Mouse (Mus musculus) cerebellum, adult 11-12 months (tissue): ENCODE measurements around the gene Alcam.

Source experiments
- DNase-seq: peaks from one replicate; pipeline ENCODE4 v3.0.0; 2022

The Alcam gene

GRCm38 (mm10) chr16:52453971-52454514, at the start of gene Alcam:
Gene Alcam, minus strand, starts transcription at chr16:52454074.
- peak; percentile 21 for DNase-seq

DNA sequence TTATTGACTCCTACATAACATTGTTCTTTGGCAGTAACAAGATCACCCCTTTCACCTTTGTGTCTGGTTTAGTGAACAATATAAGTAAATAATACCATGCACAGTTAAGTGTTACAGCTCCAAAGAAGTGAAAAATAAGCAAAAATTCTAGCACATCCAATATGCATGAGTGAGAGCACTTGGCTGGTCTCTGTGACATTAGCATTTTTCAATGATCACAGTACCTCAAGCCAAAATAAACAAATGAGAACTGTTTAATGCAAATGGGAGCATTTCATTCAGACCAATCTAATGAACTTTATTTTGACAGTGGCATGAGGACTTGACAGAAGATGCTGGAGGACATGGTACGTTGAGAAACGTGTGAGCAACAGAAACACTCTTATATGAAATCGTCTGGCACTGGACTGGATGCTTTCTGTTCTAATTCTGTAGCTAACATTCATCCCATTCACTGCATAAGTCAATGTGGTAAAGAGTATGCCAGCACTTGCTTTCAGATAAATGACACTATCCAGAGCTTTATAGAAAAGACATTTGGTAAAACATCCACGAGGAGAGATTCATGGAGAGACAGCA, 45.0 kb upstream of the Alcam start:
- no peak for DNase-seq

GRCm38 (mm10) chr16:52490542-52490941, 36.7 kb upstream of the Alcam start:
- no peak for DNase-seq

- DNase-seq, result no peak
Observed at GRCm38 (mm10) chr16:52474235-52474634, 20.4 kb upstream of the Alcam start.

DNA sequence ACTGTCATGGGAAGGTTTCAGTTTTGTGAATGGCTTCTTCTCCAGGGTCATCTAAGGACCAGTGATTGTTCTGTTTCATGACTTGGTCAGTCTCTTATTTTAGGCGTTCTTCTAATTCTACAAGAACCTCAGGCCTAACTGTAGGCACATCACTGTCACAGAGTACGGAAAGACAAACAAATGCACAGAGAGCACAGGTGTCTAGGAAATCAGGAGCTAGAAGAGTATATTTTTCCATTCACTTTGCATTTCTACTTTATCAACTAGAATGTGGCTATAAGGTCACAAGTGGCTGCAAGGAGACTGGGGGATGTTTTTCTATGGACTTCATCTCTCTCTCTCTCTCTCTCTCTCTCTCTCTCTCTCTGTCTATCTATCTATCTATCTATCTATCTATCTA, 19.2 kb upstream of the Alcam start:
- DNase-seq, result no peak

DNA sequence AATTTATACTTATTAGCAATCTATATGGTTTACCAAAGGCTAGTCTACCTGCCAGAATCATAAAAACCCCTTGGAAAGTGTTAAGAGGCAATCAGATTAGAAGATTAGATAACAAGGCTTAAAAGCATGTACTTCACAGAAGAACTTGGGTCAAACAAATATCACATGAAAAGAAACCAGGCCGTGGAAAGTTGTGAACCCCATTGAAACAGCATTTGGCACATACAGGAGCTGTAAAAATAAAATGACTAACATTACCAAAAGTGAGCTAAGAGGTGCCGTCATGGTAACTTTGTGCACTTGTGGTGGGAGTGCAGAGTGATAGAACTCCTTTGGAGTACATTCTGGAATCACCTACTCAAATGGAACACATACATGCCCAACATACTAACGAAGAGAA, 18.8 kb upstream of the Alcam start:
- DNase-seq, result no peak

DNA sequence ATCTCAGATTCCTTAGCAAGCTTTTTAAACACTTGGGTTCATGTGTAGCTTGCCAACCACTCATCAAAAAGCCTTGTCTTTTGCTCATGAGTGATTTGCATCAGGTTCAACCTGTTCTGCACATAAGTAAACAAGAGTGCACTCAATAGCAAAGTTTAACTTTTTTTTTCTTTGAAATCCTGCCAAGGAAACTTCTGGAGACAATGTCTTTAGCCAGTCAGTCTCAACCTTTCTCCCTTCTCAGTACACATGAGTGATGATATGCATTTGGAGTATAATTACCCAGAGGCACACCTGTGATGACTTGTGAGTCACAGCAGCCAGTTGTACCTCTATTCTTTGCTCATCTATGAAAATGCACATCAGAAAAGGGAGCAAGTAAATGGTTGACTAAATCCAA, 18.2 kb upstream of the Alcam start:
- DNase-seq, result no peak

DNA sequence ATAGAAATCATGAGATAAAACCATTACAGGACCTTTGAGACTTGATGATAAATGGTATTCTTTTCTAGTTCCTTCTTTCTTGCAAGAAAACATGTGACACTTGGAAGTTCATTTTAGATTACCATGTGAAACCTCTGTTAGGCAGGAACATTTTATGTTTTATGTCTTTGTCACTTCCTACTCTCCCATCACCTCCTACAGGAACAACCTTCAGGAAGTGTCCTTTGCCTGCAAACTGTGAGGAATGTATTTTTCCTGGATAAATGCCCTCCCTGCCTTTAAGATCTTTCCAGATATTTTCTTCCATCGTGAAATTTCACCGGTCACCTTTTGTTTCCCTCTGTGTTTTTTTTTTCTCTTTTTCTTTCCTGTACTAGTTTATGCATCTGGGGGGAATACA, 17.0 kb upstream of the Alcam start:
- DNase-seq, result no peak

- DNase-seq, result no peak
Observed at GRCm38 (mm10) chr16:52470226-52470625, 16.4 kb upstream of the Alcam start.

DNA sequence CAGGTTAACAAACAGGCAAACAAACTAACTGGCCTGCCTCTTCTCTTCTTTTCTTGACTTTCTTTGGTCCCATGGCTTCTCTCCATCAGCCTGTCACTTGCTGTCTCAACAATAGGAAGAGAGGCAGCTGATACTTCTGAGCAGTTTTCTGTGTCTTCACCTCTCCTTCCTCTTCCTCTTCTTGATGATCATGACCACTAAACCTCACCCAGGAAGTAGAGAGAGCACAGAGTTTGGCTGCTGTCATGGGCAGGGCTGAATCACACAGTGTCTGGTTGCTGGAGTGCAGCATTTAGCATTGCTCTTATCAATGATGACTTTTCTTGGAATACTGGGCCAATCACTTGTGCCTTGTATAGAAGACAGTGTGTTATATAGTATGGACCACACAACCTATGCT, 14.6 kb upstream of the Alcam start:
- DNase-seq, result no peak

DNA sequence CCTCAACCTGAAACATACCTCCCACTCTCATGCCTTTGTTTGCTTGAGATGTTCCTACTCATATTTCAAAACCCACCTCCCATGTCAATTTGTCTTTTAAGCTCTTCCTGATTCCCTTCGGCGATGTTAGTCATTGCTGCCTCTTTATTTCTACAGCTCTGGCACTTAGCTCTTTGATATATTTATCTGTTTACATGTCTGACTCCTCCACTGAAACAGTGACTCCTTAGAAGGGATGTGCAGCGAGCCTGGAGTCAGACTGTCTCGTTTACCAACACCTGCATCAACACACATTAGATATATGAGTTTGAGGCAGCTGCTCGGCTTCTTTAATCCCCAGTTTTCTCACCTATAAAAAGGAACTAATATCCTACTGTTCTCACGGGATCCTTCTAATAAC, 12.9 kb upstream of the Alcam start:
- no peak for DNase-seq

DNA sequence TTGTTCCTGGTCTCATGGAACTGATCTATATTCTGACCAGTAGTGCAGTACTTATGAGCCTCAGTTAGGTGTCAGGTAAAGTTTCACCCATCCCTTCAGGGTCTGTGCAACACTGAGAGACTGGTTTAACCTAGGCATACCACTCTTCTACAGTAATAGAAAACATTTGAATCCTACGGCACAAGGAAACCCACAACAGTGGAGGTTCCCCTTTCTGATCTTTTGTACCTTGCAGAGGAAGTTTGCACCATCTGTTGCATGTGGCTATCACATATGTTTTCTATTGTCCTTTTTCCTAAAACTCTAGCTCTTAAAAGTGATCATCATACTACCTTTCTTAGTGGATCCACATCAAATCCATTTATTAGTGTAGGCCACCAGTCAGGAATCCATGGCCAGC, 10.7 kb upstream of the Alcam start:
- DNase-seq, result no peak

DNA sequence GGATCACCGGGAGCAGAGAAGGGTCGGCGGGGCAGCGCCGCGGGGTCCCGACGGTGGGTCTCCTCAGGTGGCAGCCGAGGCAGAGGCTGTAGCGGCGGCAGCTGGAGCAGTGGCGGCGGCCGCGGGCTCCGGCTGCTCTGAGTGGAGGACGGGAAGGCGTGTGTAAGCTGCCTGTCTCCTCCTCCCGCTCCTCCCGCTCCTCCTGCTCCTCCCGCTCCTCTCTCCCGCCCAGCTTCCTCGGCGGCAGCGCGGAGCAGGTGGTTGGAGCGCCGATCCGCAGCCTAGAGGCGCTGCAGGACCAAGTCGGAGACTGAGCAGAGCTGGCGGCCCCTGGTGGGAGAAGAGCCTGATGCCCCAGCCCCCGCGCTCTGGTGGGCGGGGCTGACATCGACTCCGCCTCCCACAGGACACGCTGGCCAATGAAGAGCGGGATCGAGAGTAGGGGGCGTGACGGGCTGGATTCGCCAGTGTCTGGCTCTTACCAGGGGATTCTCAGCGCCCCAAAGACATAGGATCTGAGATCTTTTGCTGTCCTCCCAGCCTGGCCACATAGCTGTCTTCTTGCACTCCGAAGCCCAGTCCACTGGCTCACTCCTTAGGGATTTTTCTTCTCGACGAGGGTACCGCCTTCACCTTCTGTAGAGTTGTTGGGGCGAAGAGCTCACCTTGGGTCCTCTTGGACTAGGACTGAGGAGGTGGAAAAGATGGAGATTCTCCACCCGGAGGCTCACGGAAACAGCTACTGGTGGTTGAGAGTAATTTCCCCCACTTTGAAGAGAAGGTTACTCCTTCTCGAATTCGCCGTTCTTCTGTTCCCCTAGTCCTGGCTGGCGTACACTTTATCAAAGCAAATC, 785 bp downstream of the Alcam start:
- DNase-seq, result peak; percentile 95

GRCm38 (mm10) chr16:52452477-52452831, 1.4 kb downstream of the Alcam start:
- DNase-seq, result no peak

- no peak for DNase-seq
Observed at GRCm38 (mm10) chr16:52451786-52452476, 1.9 kb downstream of the Alcam start.

- DNase-seq, result peak; percentile 29
Observed at GRCm38 (mm10) chr16:52451101-52451785, 2.6 kb downstream of the Alcam start.

DNA sequence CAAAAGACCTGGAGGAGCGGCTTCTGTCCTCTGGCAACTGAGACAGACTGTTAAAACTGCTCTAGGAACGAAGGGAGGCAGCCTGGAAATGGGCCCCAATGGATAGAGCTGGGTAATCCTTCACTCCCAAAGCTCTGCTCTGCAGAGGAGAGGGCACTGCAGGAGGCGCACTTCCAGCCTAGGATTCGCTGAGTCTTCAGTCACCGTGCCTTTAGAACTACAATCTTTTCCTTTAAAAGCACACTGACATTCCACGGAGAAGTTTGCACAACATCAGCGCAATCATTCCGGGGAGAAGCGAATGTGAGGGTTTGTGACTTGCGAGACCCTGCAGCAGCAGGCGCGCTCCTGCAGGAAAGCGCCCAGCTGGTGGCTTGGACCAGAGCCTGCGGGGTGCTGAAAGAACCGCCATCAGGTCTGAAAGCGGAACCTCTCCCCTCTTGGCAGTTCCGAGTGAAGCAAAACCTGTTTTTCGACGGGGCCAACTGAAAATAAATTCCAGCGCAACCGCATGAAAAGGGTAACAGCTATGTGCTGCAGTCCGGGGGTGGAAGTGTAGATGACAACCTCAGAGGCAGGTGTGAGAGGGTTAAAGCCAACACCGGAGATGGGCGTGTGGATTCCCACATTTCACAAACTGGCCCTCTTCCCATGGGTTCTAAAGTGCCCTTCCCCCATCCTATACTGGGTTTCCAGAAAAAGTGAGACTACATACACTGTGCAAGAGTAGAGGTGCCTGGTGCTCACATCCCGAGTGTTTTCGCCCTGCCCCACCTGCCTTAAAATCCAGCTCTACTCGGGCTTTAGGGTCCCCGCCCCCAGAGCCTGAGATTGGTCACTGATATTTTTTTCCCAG, 3.4 kb downstream of the Alcam start:
- peak; percentile 55 for DNase-seq

GRCm38 (mm10) chr16:52449889-52450244, 4.0 kb downstream of the Alcam start:
- DNase-seq, result no peak

DNA sequence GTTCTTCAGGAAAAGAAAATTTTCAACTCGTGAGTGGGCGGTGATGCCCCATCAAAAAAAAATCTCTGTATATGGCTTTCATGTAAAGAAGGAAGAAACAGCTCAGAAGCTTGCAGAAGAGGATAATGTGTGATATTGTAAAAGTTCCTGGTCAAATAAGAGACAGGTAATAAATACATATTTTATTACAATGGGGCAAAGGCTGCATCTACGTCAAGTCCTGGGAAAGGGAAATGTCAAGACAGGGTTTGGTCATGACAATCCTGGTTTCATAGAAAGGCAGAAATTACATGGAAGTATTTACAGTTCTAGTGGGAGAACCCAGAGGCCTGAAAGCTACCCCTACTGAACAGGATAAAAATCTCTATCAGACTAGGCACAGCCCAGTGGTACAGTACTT, 7.9 kb downstream of the Alcam start:
- DNase-seq, result no peak

- no peak for DNase-seq
Observed at GRCm38 (mm10) chr16:52443635-52444505, 10.0 kb downstream of the Alcam start.

DNA sequence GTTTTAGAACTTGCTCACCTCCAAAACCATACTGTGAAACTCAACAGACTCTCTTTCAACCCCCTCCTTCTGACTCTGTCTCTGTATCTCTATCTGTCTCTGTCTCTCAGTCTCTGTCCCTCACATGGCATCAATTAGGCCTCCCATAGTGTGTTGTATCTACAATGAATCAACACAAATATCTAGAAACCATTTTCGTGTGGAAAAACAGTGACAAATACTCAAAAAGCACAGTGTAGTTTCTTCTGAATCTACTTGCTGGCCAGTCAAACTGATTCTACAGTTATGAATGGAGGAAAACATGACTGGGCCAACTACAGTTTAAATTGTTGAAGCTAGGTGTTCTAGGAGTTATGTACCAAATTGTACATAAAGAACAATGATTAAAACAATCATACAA, 10.8 kb downstream of the Alcam start:
- no peak for DNase-seq
